Mouse (Mus musculus): ENCODE measurements at regions not wholly inside any gene's neighbourhood (a gene's known extent, or its start where the extent isn't known, plus 50 kb on each side); places are given as distances from the start of the nearest gene placed in this dataset.
"Not testable (repeated sequence)": the region's sequence is repeated elsewhere in the genome, so short reads cannot be mapped to it uniquely, and the experiment has no call there.

GRCm38 (mm10) chr7:61615156-61615555, 731.2 kb upstream of the Ndn start:
- peak in 1 of 2 experiments; percentile 12 for DNase-seq (ENCODE audit: extremely low spot score in 1 of 2, low spot score in 2 of 2)
- intact Hi-C loops (cut with DNase I): no loop called here

GRCm38 (mm10) chr7:61644893-61645545, 701.4 kb upstream of the Ndn start:
- intact Hi-C loops (cut with DNase I): no loop called here
- peak in 1 of 2 experiments; percentile 1 for DNase-seq (ENCODE audit: extremely low spot score in 1 of 2, low spot score in 2 of 2)

- intact Hi-C loops (cut with DNase I): no loop called here
- DNase-seq (ENCODE audit: extremely low spot score in 1 of 2, low spot score in 2 of 2): no peak
Measured at GRCm38 (mm10) chr7:61658086-61658485, 688.3 kb upstream of the Ndn start.

- peak in 1 of 2 experiments; percentile 8 for DNase-seq (ENCODE audit: extremely low spot score in 1 of 2, low spot score in 2 of 2)
Measured at GRCm38 (mm10) chr7:61683080-61683479, 663.3 kb upstream of the Ndn start.

GRCm38 (mm10) chr7:61685052-61685655, 661.2 kb upstream of the Ndn start:
- no peak for DNase-seq (ENCODE audit: extremely low spot score in 1 of 2, low spot score in 2 of 2)
- intact Hi-C loops (cut with DNase I): no loop called here

More at GRCm38 (mm10) chr7:61683080-61683479, 663.3 kb upstream of the Ndn start:
- intact Hi-C loops (cut with DNase I): no loop called here

- DNase-seq (ENCODE audit: extremely low spot score in 1 of 2, low spot score in 2 of 2): no peak
- intact Hi-C loops (cut with DNase I): no loop called here
Measured at GRCm38 (mm10) chr7:61726149-61726548, 620.2 kb upstream of the Ndn start.

GRCm38 (mm10) chr7:61737511-61737910, 608.9 kb upstream of the Ndn start:
- DNase-seq (ENCODE audit: extremely low spot score in 1 of 2, low spot score in 2 of 2): no peak
- intact Hi-C loops (cut with DNase I): no loop called here

- DNase-seq (ENCODE audit: extremely low spot score in 1 of 2, low spot score in 2 of 2): peak in 1 of 2 experiments; percentile 14
- intact Hi-C loops (cut with DNase I): not testable (repeated sequence)
Measured at GRCm38 (mm10) chr7:61739336-61739735, 607.0 kb upstream of the Ndn start.

GRCm38 (mm10) chr7:61769826-61770225, 576.5 kb upstream of the Ndn start:
- DNase-seq (ENCODE audit: extremely low spot score in 1 of 2, low spot score in 2 of 2): no peak
- intact Hi-C loops (cut with DNase I): loop anchor here (10.0 kb wide), 1 partner anchor 315 kb away; no protein-coding TSS in a partner anchor

GRCm38 (mm10) chr7:61790113-61790796, 556.1 kb upstream of the Ndn start:
- DNase-seq (ENCODE audit: extremely low spot score in 1 of 2, low spot score in 2 of 2): no peak

GRCm38 (mm10) chr7:61836827-61837226, 509.5 kb upstream of the Ndn start:
- DNase-seq (ENCODE audit: extremely low spot score in 1 of 2, low spot score in 2 of 2): no peak
- intact Hi-C loops (cut with DNase I): no loop called here

More at GRCm38 (mm10) chr7:61790113-61790796, 556.1 kb upstream of the Ndn start:
- intact Hi-C loops (cut with DNase I): no loop called here

GRCm38 (mm10) chr7:61837240-61837639, 509.1 kb upstream of the Ndn start:
- DNase-seq (ENCODE audit: extremely low spot score in 1 of 2, low spot score in 2 of 2): peak in 1 of 2 experiments; percentile 60
- intact Hi-C loops (cut with DNase I): no loop called here

- DNase-seq (ENCODE audit: extremely low spot score in 1 of 2, low spot score in 2 of 2): no peak
- intact Hi-C loops (cut with DNase I): no loop called here
Measured at GRCm38 (mm10) chr7:61851949-61852348, 494.4 kb upstream of the Ndn start.

- DNase-seq (ENCODE audit: extremely low spot score in 1 of 2, low spot score in 2 of 2): no peak
- intact Hi-C loops (cut with DNase I): no loop called here
Measured at GRCm38 (mm10) chr7:61864517-61864916, 481.9 kb upstream of the Ndn start.

- no peak for DNase-seq (ENCODE audit: extremely low spot score in 1 of 2, low spot score in 2 of 2)
- intact Hi-C loops (cut with DNase I): no loop called here
Measured at GRCm38 (mm10) chr7:61866376-61866775, 480.0 kb upstream of the Ndn start.

GRCm38 (mm10) chr7:61876220-61876619, 470.1 kb upstream of the Ndn start:
- DNase-seq (ENCODE audit: extremely low spot score in 1 of 2, low spot score in 2 of 2): no peak
- intact Hi-C loops (cut with DNase I): no loop called here

GRCm38 (mm10) chr7:61877311-61878065, 468.9 kb upstream of the Ndn start:
- intact Hi-C loops (cut with DNase I): no loop called here
- peak; percentile 31 to 63 for DNase-seq (ENCODE audit: extremely low spot score in 1 of 2, low spot score in 2 of 2)

- intact Hi-C loops (cut with DNase I): no loop called here
- DNase-seq (ENCODE audit: extremely low spot score in 1 of 2, low spot score in 2 of 2): no peak
Measured at GRCm38 (mm10) chr7:61878095-61878494, 468.3 kb upstream of the Ndn start.

- DNase-seq (ENCODE audit: extremely low spot score in 1 of 2, low spot score in 2 of 2): no peak
- intact Hi-C loops (cut with DNase I): no loop called here
Measured at GRCm38 (mm10) chr7:61878585-61878984, 467.8 kb upstream of the Ndn start.

Data from left cerebral cortex, postnatal 10 days (tissue).